8 mouse cellular contexts compared by ENCODE assay signal in the genomic region with DNA sequence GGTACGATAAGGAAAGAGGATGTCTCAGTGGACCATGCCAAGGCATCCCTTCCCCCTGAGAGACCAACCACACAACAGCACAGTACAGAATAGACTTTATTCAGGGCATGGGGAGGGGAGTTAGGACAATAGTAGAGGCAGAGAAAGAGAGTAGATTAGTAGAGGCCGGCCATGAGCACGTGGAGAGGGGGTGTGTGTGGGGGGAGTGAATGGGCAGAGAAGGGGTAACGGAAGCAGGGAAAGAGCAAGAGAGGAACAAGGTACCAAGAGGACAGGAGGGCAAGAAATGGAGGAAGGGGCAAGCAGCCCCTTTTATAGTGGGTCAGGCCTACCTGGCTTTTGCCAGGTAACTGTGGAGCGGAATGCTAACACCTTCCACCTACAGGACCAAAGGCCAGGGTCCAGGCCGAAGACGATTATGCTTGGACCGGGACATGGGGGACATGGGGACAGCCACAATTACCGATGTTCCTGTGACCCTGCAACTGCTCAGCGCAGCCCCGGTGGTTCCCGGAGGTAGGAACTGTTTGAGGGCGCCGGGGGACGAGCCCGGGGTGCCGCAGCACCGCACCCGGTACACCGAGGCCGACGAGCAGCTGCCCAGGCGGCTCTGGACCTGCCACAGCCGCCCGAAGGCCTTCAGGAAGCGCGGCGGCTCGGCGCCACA. TPM values are rescaled to one million over a fixed set of nuclear protein-coding genes. Genes with fewer than 3 reads are reported as not detected.
DNase-seq lines count a peak whose midpoint lies in the region; ATAC-seq and TF ChIP-seq lines count a peak whose summit lies in the region.

No protein-coding gene starts in this region.

- H3K27me3 ChIP-seq in heart, embryonic 10.5 days (ENCODE audit: insufficient read depth, poor library complexity, severe bottlenecking), result peaks cover 15% of the 10 kb centered on the region
- H3K27me3 ChIP-seq in thymus, adult 2 months (ENCODE audit: control insufficient read depth, insufficient read depth, low read length), result no peaks in the 10 kb centered on the region
- no peaks in the 10 kb centered on the region for H3K27me3 ChIP-seq in limb, embryonic 11.5 days (ENCODE audit: control insufficient read depth, insufficient read depth, low read length)
- no peaks in the 10 kb centered on the region; the same call in 1 of the 2 replicates for H3K27me3 ChIP-seq in neural tube, embryonic 15.5 days (replicated peaks)

- peak overlapping the region; percentile 90 for H3K27ac ChIP-seq in heart, embryonic 10.5 days
- no peak overlapping the region for H3K27ac ChIP-seq in thymus, adult 2 months (ENCODE audit: control insufficient read depth, insufficient read depth, low read length)
- no peak overlapping the region for H3K27ac ChIP-seq in limb, embryonic 11.5 days (replicated peaks; ENCODE audit: low read depth, low read length)
- H3K27ac ChIP-seq in neural tube, embryonic 15.5 days (replicated peaks), result peak overlapping the region; percentile 54; the same call in 1 of the 2 replicates

- no peaks in the 10 kb centered on the region for H3K9me3 ChIP-seq in heart, embryonic 10.5 days
- no peaks in the 10 kb centered on the region; the same call in 1 of the 2 replicates for H3K9me3 ChIP-seq in limb, embryonic 11.5 days (ENCODE audit: control insufficient read depth, low read length)
- no peaks in the 10 kb centered on the region for H3K9me3 ChIP-seq in neural tube, embryonic 15.5 days (replicated peaks)

- DNase-seq in heart, embryonic 10.5 days (ENCODE audit: low spot score), result no peak
- no peak for DNase-seq in heart, postnatal 4 days
- no peak for DNase-seq in thymus, adult 2 months
- DNase-seq in thymus, postnatal 36 days, result no peak
- DNase-seq in limb, embryonic 11.5 days (ENCODE audit: low spot score), result no peak
- DNase-seq in right cerebral cortex, postnatal 14 days, result no peak

- peak overlapping the region; percentile 88 for H3K9ac ChIP-seq in limb, embryonic 11.5 days (ENCODE audit: low read length)
- peak overlapping the region; percentile 68 for H3K9ac ChIP-seq in neural tube, embryonic 15.5 days (replicated peaks)

- no peaks in the 10 kb centered on the region for H3K36me3 ChIP-seq in heart, embryonic 10.5 days
- H3K36me3 ChIP-seq in thymus, adult 2 months (ENCODE audit: control insufficient read depth, insufficient read depth, low read length), result no peaks in the 10 kb centered on the region
- no peaks in the 10 kb centered on the region for H3K36me3 ChIP-seq in limb, embryonic 11.5 days (ENCODE audit: control insufficient read depth, insufficient read depth, low read length)
- no peaks in the 10 kb centered on the region for H3K36me3 ChIP-seq in neural tube, embryonic 15.5 days

- 29% methylated on average over 30 of the region's 30 CpGs for WGBS in heart, embryonic 10.5 days
- 48% methylated on average over 30 of the region's 30 CpGs for WGBS in thymus, adult 2 months
- WGBS in limb, embryonic 11.5 days, result 29% methylated on average over 29 of the region's 30 CpGs
- 25% methylated on average over 29 of the region's 30 CpGs for WGBS in neural tube, embryonic 15.5 days

- peaks cover 9% of the 10 kb centered on the region for H3K4me1 ChIP-seq in heart, embryonic 10.5 days
- peaks cover 6% of the 10 kb centered on the region for H3K4me1 ChIP-seq in thymus, adult 2 months (replicated peaks; ENCODE audit: control insufficient read depth, insufficient read depth, low read length)
- no peaks in the 10 kb centered on the region for H3K4me1 ChIP-seq in limb, embryonic 11.5 days (ENCODE audit: control insufficient read depth, insufficient read depth, low read length)
- H3K4me1 ChIP-seq in neural tube, embryonic 15.5 days, result peaks cover 6% of the 10 kb centered on the region

- H3K4me3 ChIP-seq in heart, embryonic 10.5 days, result peak overlapping the region; percentile 79
- H3K4me3 ChIP-seq in thymus, adult 2 months (ENCODE audit: control insufficient read depth, insufficient read depth, low read length), result peak overlapping the region; percentile 76
- H3K4me3 ChIP-seq in limb, embryonic 11.5 days (ENCODE audit: low read depth, low read length), result peak overlapping the region; percentile 64
- peak overlapping the region; percentile 66 for H3K4me3 ChIP-seq in neural tube, embryonic 15.5 days (replicated peaks)

- TF ChIP-seq POLR2A in thymus, adult 2 months (IDR thresholded peaks at IDR 0.05; ENCODE audit: control insufficient read depth, extremely low read depth, insufficient read depth, low read length, poor library complexity), result no peak

- no peak for TF ChIP-seq CTCF in thymus, adult 2 months (IDR thresholded peaks at IDR 0.05; ENCODE audit: borderline replicate concordance, control insufficient read depth, extremely low read depth, insufficient read depth, low read length, poor library complexity)

- ATAC-seq in limb, embryonic 11.5 days (ENCODE audit: insufficient number of reproducible peaks, low FRiP score, low TSS enrichment, low read depth), result peak; percentile 73
- ATAC-seq in neural tube, embryonic 15.5 days (ENCODE audit: low FRiP score), result peak; percentile 87
- ATAC-seq in erythroid progenitor cell, adult 5-6 weeks (replicated peaks; ENCODE audit: low FRiP score, poor library complexity, severe bottlenecking), result no peak

- peak overlapping the region; percentile 58 for H3K4me2 ChIP-seq in limb, embryonic 11.5 days (ENCODE audit: low read depth, severe bottlenecking)
- H3K4me2 ChIP-seq in neural tube, embryonic 15.5 days, result peak overlapping the region; percentile 89

RNA-seq across cellular contexts. Expression of a gene that starts 22.1 kb away (rescaled TPM):
- polyA plus RNA-seq in heart, embryonic 10.5 days (2016; fragmentation: Nextera tagmentation; extraction: Ambion mirVana), result 0.10 TPM in 1 of 2 replicates, not detected in the other
- under 1 TPM; 0.14 to 0.23 TPM for total RNA-seq in heart, postnatal 4 days (2021)
- 0.48 and 0.71 TPM in 2 replicates for polyA plus RNA-seq in thymus, adult 2 months (2012; rRNA removed)
- polyA plus RNA-seq in limb, embryonic 11.5 days (2014; fragmentation: Nextera tagmentation; extraction: Ambion mirVana), result not detected in 2 replicates
- polyA plus RNA-seq in neural tube, embryonic 15.5 days (2015; fragmentation: Nextera tagmentation; extraction: Ambion mirVana), result 0.06 TPM in 1 of 2 replicates, not detected in the other
- total RNA-seq in erythroid progenitor cell, adult 5-6 weeks (2015; ENCODE audit: low replicate concordance), result 2.5 TPM in 2 replicates
- total RNA-seq in erythroid progenitor cell, adult 5-6 weeks (2017; ENCODE audit: low replicate concordance), result 2.8 TPM in 1 of 2 replicates, not detected in the other

RNA-seq across cellular contexts. Expression of a gene that starts 22.5 kb away (rescaled TPM):
- not detected in 2 replicates for polyA plus RNA-seq in heart, embryonic 10.5 days (2016; fragmentation: Nextera tagmentation; extraction: Ambion mirVana)
- total RNA-seq in heart, postnatal 4 days (2021), result not detected
- 0.04 and 0.06 TPM in 2 replicates for polyA plus RNA-seq in thymus, adult 2 months (2012; rRNA removed)
- polyA plus RNA-seq in limb, embryonic 11.5 days (2014; fragmentation: Nextera tagmentation; extraction: Ambion mirVana), result not detected in 2 replicates
- not detected in 2 replicates for polyA plus RNA-seq in neural tube, embryonic 15.5 days (2015; fragmentation: Nextera tagmentation; extraction: Ambion mirVana)
- not detected in 2 replicates for total RNA-seq in erythroid progenitor cell, adult 5-6 weeks (2015; ENCODE audit: low replicate concordance)
- not detected in 2 replicates for total RNA-seq in erythroid progenitor cell, adult 5-6 weeks (2017; ENCODE audit: low replicate concordance)

RNA-seq across cellular contexts. Expression of a gene that starts 39.8 kb away (rescaled TPM):
- polyA plus RNA-seq in heart, embryonic 10.5 days (2016; fragmentation: Nextera tagmentation; extraction: Ambion mirVana), result 8.6 and 10.5 TPM in 2 replicates
- 10 to 100 TPM; 18.9 to 19.8 TPM for total RNA-seq in heart, postnatal 4 days (2021)
- polyA plus RNA-seq in thymus, adult 2 months (2012; rRNA removed), result 16.3 and 16.8 TPM in 2 replicates
- polyA plus RNA-seq in limb, embryonic 11.5 days (2014; fragmentation: Nextera tagmentation; extraction: Ambion mirVana), result 9.2 and 11.6 TPM in 2 replicates
- 8.1 and 8.3 TPM in 2 replicates for polyA plus RNA-seq in neural tube, embryonic 15.5 days (2015; fragmentation: Nextera tagmentation; extraction: Ambion mirVana)
- 47.6 and 56.2 TPM in 2 replicates for total RNA-seq in erythroid progenitor cell, adult 5-6 weeks (2015; ENCODE audit: low replicate concordance)
- 40.4 and 45.2 TPM in 2 replicates for total RNA-seq in erythroid progenitor cell, adult 5-6 weeks (2017; ENCODE audit: low replicate concordance)

RNA-seq across cellular contexts. Expression of a gene that starts 51.1 kb away (rescaled TPM):
- 8.1 and 9.0 TPM in 2 replicates for polyA plus RNA-seq in heart, embryonic 10.5 days (2016; fragmentation: Nextera tagmentation; extraction: Ambion mirVana)
- 1 to 10 TPM; 7.8 TPM for total RNA-seq in heart, postnatal 4 days (2021)
- 1.2 and 1.3 TPM in 2 replicates for polyA plus RNA-seq in thymus, adult 2 months (2012; rRNA removed)
- 2.0 and 2.3 TPM in 2 replicates for polyA plus RNA-seq in limb, embryonic 11.5 days (2014; fragmentation: Nextera tagmentation; extraction: Ambion mirVana)
- polyA plus RNA-seq in neural tube, embryonic 15.5 days (2015; fragmentation: Nextera tagmentation; extraction: Ambion mirVana), result 1.8 and 2.1 TPM in 2 replicates
- 12.6 and 18.0 TPM in 2 replicates for total RNA-seq in erythroid progenitor cell, adult 5-6 weeks (2015; ENCODE audit: low replicate concordance)
- total RNA-seq in erythroid progenitor cell, adult 5-6 weeks (2017; ENCODE audit: low replicate concordance), result 15.8 and 29.0 TPM in 2 replicates

RNA-seq across cellular contexts. Expression of a gene that starts 53.6 kb away (rescaled TPM):
- polyA plus RNA-seq in heart, embryonic 10.5 days (2016; fragmentation: Nextera tagmentation; extraction: Ambion mirVana), result 2.0 and 3.6 TPM in 2 replicates
- not detected for total RNA-seq in heart, postnatal 4 days (2021)
- 0.32 TPM in 1 of 2 replicates, not detected in the other for polyA plus RNA-seq in thymus, adult 2 months (2012; rRNA removed)
- 1.0 and 1.2 TPM in 2 replicates for polyA plus RNA-seq in limb, embryonic 11.5 days (2014; fragmentation: Nextera tagmentation; extraction: Ambion mirVana)
- polyA plus RNA-seq in neural tube, embryonic 15.5 days (2015; fragmentation: Nextera tagmentation; extraction: Ambion mirVana), result 0.61 and 0.82 TPM in 2 replicates
- total RNA-seq in erythroid progenitor cell, adult 5-6 weeks (2015; ENCODE audit: low replicate concordance), result not detected in 2 replicates
- not detected in 2 replicates for total RNA-seq in erythroid progenitor cell, adult 5-6 weeks (2017; ENCODE audit: low replicate concordance)

Comparison
In these comparisons a context has a peak if more than half of its experiments do, and no peak if none do; other contexts are left out.
1. H3K27ac ChIP-seq: peak in heart, embryonic 10.5 days (single experiment) and neural tube, embryonic 15.5 days (single experiment); none in thymus, adult 2 months (single experiment) and limb, embryonic 11.5 days (single experiment).
2. Peak in every context shown above with its lines, with median percentiles within 50 percentile points of each other: H3K4me3 ChIP-seq.